Mouse (Mus musculus) embryonic facial prominence, embryonic 11.5 days (tissue): ENCODE data around the gene Agap2. TPM values are rescaled to one million over a fixed set of nuclear protein-coding genes. Genes with fewer than 3 reads are reported as not detected.
A peak's percentile ranks its signal among the peaks of the same experiment; 100 is the strongest.

ENCODE experiments used
- ATAC-seq: fragments of 200-750 bp; cut with Nextera tagmentation; replicated peaks from 2 replicates; pipeline ENCODE4 v1.8.0; 2017; ENCODE audit warnings: low read depth; ENCODE audit not compliant: insufficient number of reproducible peaks, low FRiP score, low TSS enrichment
- DNase-seq: peaks from one replicate; pipeline ENCODE4 v3.0.0-alpha.2; 2015; ENCODE audit warnings: low spot score
- H3K27ac ChIP-seq: fragments of 300-500 bp; sonication (generic); replicated peaks from 2 replicates; pipeline ENCODE4 v1.5.1; 2014; ENCODE audit warnings: mild to moderate bottlenecking, low read depth, low read length, control low read depth
- H3K27me3 ChIP-seq: fragments of 300-500 bp; sonication (generic); 2 replicates; pipeline ENCODE4 v1.6.1; 2014; ENCODE audit warnings: mild to moderate bottlenecking, low read length, moderate library complexity, mixed read lengths; ENCODE audit not compliant: control insufficient read depth, insufficient read depth
- H3K36me3 ChIP-seq: fragments of 300-500 bp; sonication (generic); replicated peaks from 2 replicates; pipeline ENCODE4 v1.6.1; 2014; ENCODE audit warnings: low read depth, mild to moderate bottlenecking, low read length, moderate library complexity, mixed read lengths; ENCODE audit not compliant: control insufficient read depth, insufficient read depth
- H3K4me1 ChIP-seq: fragments of 300-500 bp; sonication (generic); 2 replicates; pipeline ENCODE4 v1.6.1; 2014; ENCODE audit warnings: low read length, mixed read lengths; ENCODE audit not compliant: control insufficient read depth, insufficient read depth
- H3K4me2 ChIP-seq: fragments of 300-500 bp; sonication (generic); 2 replicates; pipeline ENCODE4 v1.6.1; 2014; ENCODE audit warnings: low read depth, mild to moderate bottlenecking, control low read depth, low read length, moderate library complexity
- H3K4me3 ChIP-seq: fragments of 300-500 bp; sonication (generic); 2 replicates; pipeline ENCODE4 v1.5.1; 2014; ENCODE audit warnings: low read depth, low read length, control low read depth
- H3K9ac ChIP-seq: fragments of 300-500 bp; sonication (generic); replicated peaks from 2 replicates; pipeline ENCODE4 v1.6.1; 2014; ENCODE audit warnings: mild to moderate bottlenecking, control low read depth, low read length
- H3K9me3 ChIP-seq: fragments of 300-500 bp; sonication (generic); replicated peaks from 2 replicates; pipeline ENCODE4 v1.6.1; 2016; ENCODE audit warnings: mild to moderate bottlenecking, low read length, inconsistent platforms, mixed read lengths; ENCODE audit not compliant: control insufficient read depth
- WGBS: fragments of 180-500 bp; shearing (Covaris S2); extraction: QIAGEN DNeasy Blood & Tissue Kit; methylation state at CpG from one replicate; pipeline ENCODE4 v1.1.7; 2014; 5-methylcytosine and 5-hydroxymethylcytosine counted together
- polyA plus RNA-seq: library from polyadenylated mRNA; unstranded; fragments of >200 nt; fragmentation: Nextera tagmentation; extraction: Ambion mirVana; gene quantifications from 2 replicates; pipeline ENCODE4 v1.2.1, GENCODE M21; 2014

The Agap2 gene
- polyA plus RNA-seq, 1 experiment from 2014 or later, result 0.80 TPM

GRCm38 (mm10) chr10:127120301-127121065, 45.4 kb downstream of the Agap2 start:
- Histone ChIP-seq H3K4me1 (no peaks in the 10 kb centered on the region), H3K9ac (peak overlapping the region; percentile 77), H3K36me3 (peaks cover 8% of the 10 kb centered on the region), H3K4me2 (peak overlapping the region; percentile 68), H3K27ac (no peak overlapping the region), H3K27me3 (no peaks in the 10 kb centered on the region), H3K4me3 (peak overlapping the region; percentile 84), H3K9me3 (no peaks in the 10 kb centered on the region)
- 2% methylated on average over 34 of the region's 34 CpGs for WGBS
- DNase-seq (no peak), ATAC-seq (peak; percentile 54)

- no peak within 1 kb of the TSS for H3K27ac ChIP-seq
- peak within 1 kb of the TSS; percentile 84 for H3K4me3 ChIP-seq
- H3K9me3 ChIP-seq, result no peaks in the 10 kb centered on the region
- no peaks in the 10 kb centered on the region for H3K4me1 ChIP-seq
- peak within 1 kb of the TSS; percentile 77 for H3K9ac ChIP-seq
- H3K36me3 ChIP-seq, result peaks cover 5% of the 10 kb centered on the region
- peak; percentile 99 for DNase-seq
- peak within 1 kb of the TSS; percentile 68 for H3K4me2 ChIP-seq
- WGBS, result under 1% methylated on average over 19 of the region's 19 CpGs
- H3K27me3 ChIP-seq, result no peaks in the 10 kb centered on the region
- ATAC-seq, result peak; percentile 94
These were observed 46.0 kb downstream of the Agap2 start, which contains the start of gene Os9 for GRCm38 (mm10) chr10:127121066-127121477. TSS of gene Os9 (minus strand) at chr10:127121131.

- H3K27me3 ChIP-seq, result no peaks in the 10 kb centered on the region
- peaks cover 5% of the 10 kb centered on the region for H3K36me3 ChIP-seq
- H3K9me3 ChIP-seq, result no peaks in the 10 kb centered on the region
- H3K9ac ChIP-seq, result no peak overlapping the region
- no peaks in the 10 kb centered on the region for H3K4me1 ChIP-seq
- DNase-seq (no peak), ATAC-seq (no peak)
- H3K4me2 ChIP-seq, result no peak overlapping the region
- no peak overlapping the region for H3K27ac ChIP-seq
- no peak overlapping the region for H3K4me3 ChIP-seq
- WGBS, result 83% methylated on average over 3 of the region's 3 CpGs
These were observed 46.9 kb downstream of the Agap2 start for GRCm38 (mm10) chr10:127122018-127122417.

- Histone ChIP-seq H3K36me3 (no peaks in the 10 kb centered on the region; the same call in none of the 2 replicates), H3K9me3 (no peaks in the 10 kb centered on the region), H3K27ac (no peak overlapping the region), H3K4me3 (peak overlapping the region; percentile 14; the same call in 1 of the 2 replicates), H3K27me3 (no peaks in the 10 kb centered on the region), H3K4me1 (no peaks in the 10 kb centered on the region), H3K4me2 (peak overlapping the region; percentile 49), H3K9ac (0 out of 2 replicates have a peak overlapping the region, but pooled peaks have one; percentile 26)
- ATAC-seq (0 out of 2 replicates have a peak, but pooled peaks have one; percentile 4), DNase-seq (peak; percentile 68)
- WGBS, result 15% methylated on average over 13 of the region's 13 CpGs
These were observed 47.8 kb downstream of the Agap2 start for GRCm38 (mm10) chr10:127122784-127123435.

GRCm38 (mm10) chr10:127123436-127123805, 48.3 kb downstream of the Agap2 start:
- peak; percentile 81 for DNase-seq
- Histone ChIP-seq H3K27me3 (no peaks in the 10 kb centered on the region), H3K4me1 (no peaks in the 10 kb centered on the region), H3K4me3 (peak overlapping the region; percentile 14; the same call in 1 of the 2 replicates), H3K9me3 (no peaks in the 10 kb centered on the region), H3K27ac (no peak overlapping the region), H3K9ac (no peak overlapping the region), H3K4me2 (peak overlapping the region; percentile 49), H3K36me3 (no peaks in the 10 kb centered on the region; the same call in none of the 2 replicates)
- ATAC-seq, result no peak
- WGBS, result 8% methylated on average over 4 of the region's 4 CpGs

- 70% methylated on average over 9 of the region's 9 CpGs for WGBS
- ATAC-seq (no peak), DNase-seq (peak; percentile 45)
- no peaks in the 10 kb centered on the region for H3K9me3 ChIP-seq
- no peak overlapping the region for H3K27ac ChIP-seq
- no peaks in the 10 kb centered on the region for H3K27me3 ChIP-seq
- H3K9ac ChIP-seq, result no peak overlapping the region
- no peak overlapping the region for H3K4me2 ChIP-seq
- H3K36me3 ChIP-seq, result no peaks in the 10 kb centered on the region
- H3K4me1 ChIP-seq, result no peaks in the 10 kb centered on the region
- no peak overlapping the region for H3K4me3 ChIP-seq
These were observed 50.3 kb downstream of the Agap2 start for GRCm38 (mm10) chr10:127125210-127126001.

GRCm38 (mm10) chr10:127126579-127126978, 51.5 kb downstream of the Agap2 start:
- WGBS, result 87% methylated on average over 5 of the region's 5 CpGs
- H3K9ac ChIP-seq, result no peak overlapping the region
- no peak overlapping the region for H3K4me2 ChIP-seq
- no peak for ATAC-seq
- no peaks in the 10 kb centered on the region for H3K27me3 ChIP-seq
- H3K36me3 ChIP-seq, result no peaks in the 10 kb centered on the region
- no peaks in the 10 kb centered on the region for H3K9me3 ChIP-seq
- no peak overlapping the region for H3K27ac ChIP-seq
- no peak for DNase-seq
- no peak overlapping the region for H3K4me3 ChIP-seq
- no peaks in the 10 kb centered on the region for H3K4me1 ChIP-seq
